Mouse (Mus musculus) heart, embryonic 14.5 days (tissue): Measurements from ENCODE around the gene Actr10. TPM values are rescaled to one million over a fixed set of nuclear protein-coding genes. Genes with fewer than 3 reads are reported as not detected.

Source experiments
- ATAC-seq: fragments of 200-750 bp; cut with Nextera tagmentation; 2 replicates; pipeline ENCODE4 v1.8.0; 2017; ENCODE audit warnings: low read depth, moderate TSS enrichment; ENCODE audit not compliant: insufficient number of reproducible peaks, insufficient read depth, low FRiP score
- H3K27ac ChIP-seq, 2 experiments: fragments of 200-500 bp in 1 of 2; fragments of 300-500 bp in 1 of 2; sonication (generic) in 1 of 2; replicated peaks in 1 of 2; 2 replicates each; pipeline ENCODE4 v1.5.1; 2012 to 2014; ENCODE audit warnings: low read depth in 2 of 2, low read length in 2 of 2, control low read depth in 1 of 2, mild to moderate bottlenecking in 1 of 2, mixed read lengths in 1 of 2; ENCODE audit not compliant: control insufficient read depth in 1 of 2, insufficient read depth in 1 of 2
- H3K27me3 ChIP-seq: fragments of 300-500 bp; sonication (generic); 2 replicates; pipeline ENCODE4 v1.6.1; 2014; ENCODE audit warnings: mild to moderate bottlenecking, low read length, control low read depth; ENCODE audit not compliant: control insufficient read depth, insufficient read depth
- H3K36me3 ChIP-seq: fragments of 300-500 bp; sonication (generic); 2 replicates; pipeline ENCODE4 v1.6.1; 2014; ENCODE audit warnings: mild to moderate bottlenecking, control low read depth, low read length, mixed read lengths; ENCODE audit not compliant: control insufficient read depth, insufficient read depth
- H3K4me1 ChIP-seq, 2 experiments: fragments of 200-500 bp in 1 of 2; fragments of 300-500 bp in 1 of 2; sonication (generic) in 1 of 2; 2 replicates each; pipeline ENCODE4 v1.6.1; 2012 to 2014; ENCODE audit warnings: low read length in 2 of 2, control low read depth in 1 of 2, mixed read lengths in 1 of 2; ENCODE audit not compliant: control insufficient read depth in 2 of 2, insufficient read depth in 2 of 2
- H3K4me2 ChIP-seq: fragments of 300-500 bp; sonication (generic); 2 replicates; pipeline ENCODE4 v1.6.1; 2014; ENCODE audit warnings: mild to moderate bottlenecking, low read length
- H3K4me3 ChIP-seq, 2 experiments: fragments of 200-500 bp in 1 of 2; fragments of 300-500 bp in 1 of 2; sonication (generic) in 1 of 2; 2 replicates each; pipeline ENCODE4 v1.5.1; 2012 to 2014; ENCODE audit warnings: low read length in 2 of 2, mild to moderate bottlenecking in 2 of 2, control low read depth in 1 of 2, low read depth in 1 of 2, moderate library complexity in 1 of 2; ENCODE audit not compliant: control insufficient read depth in 1 of 2, insufficient read depth in 1 of 2
- H3K9ac ChIP-seq: fragments of 300-500 bp; sonication (generic); 2 replicates; pipeline ENCODE4 v1.6.1; 2014; ENCODE audit warnings: mild to moderate bottlenecking, low read length
- H3K9me3 ChIP-seq: fragments of 300-500 bp; sonication (generic); 2 replicates; pipeline ENCODE4 v1.6.1; 2016; ENCODE audit warnings: low read length, control low read depth; ENCODE audit not compliant: control insufficient read depth
- WGBS: fragments of 180-500 bp; shearing (Covaris S2); extraction: QIAGEN DNeasy Blood & Tissue Kit; methylation state at CpG from one replicate; pipeline ENCODE4 v1.1.7; 2014; 5-methylcytosine and 5-hydroxymethylcytosine counted together
- polyA plus RNA-seq: library from polyadenylated mRNA; unstranded; fragments of >200 nt; fragmentation: Nextera tagmentation; extraction: Ambion mirVana; gene quantifications from 2 replicates; pipeline ENCODE4 v1.2.1, GENCODE M21; 2014

Gene Actr10
- polyA plus RNA-seq, 1 experiment from 2014 or later = 222 TPM

- Histone ChIP-seq H3K4me2 (no peak overlapping the region), H3K4me1 (no peaks in the 10 kb centered on the region), H3K9ac (no peak overlapping the region), H3K9me3 (no peaks in the 10 kb centered on the region), H3K27me3 (no peaks in the 10 kb centered on the region), H3K27ac (no peak overlapping the region), H3K4me3 (no peak overlapping the region), H3K36me3 (peaks cover 94% of the 10 kb centered on the region)
- 80% methylated on average over 4 of the region's 4 CpGs for WGBS
- ATAC-seq = no peak
Observed at GRCm38 (mm10) chr12:70958640-70959039, 21.0 kb downstream of the Actr10 start.

DNA sequence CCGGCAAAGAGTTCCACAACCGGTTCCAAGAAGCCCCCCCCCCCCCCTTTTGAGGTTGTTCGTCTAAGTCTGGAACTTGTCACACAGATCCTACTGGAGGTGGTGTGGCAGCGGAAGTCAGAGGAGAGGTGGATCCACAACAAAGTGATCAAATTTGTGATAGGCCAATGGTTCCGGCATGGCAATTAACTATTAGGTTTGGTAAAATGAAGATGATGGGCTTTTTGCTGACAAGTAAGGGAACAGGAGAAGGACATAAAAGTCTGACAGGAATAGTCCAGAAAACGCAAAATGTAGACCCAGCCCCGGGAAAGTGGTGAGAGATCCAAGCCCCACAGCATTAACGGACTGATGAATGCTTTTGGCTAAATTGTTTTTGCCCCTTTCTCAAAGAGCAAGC lies 29.9 kb downstream of the Actr10 start:
- Histone ChIP-seq H3K27me3 (no peaks in the 10 kb centered on the region), H3K9me3 (no peaks in the 10 kb centered on the region), H3K4me2 (peak overlapping the region; percentile 67), H3K4me3 (peak overlapping the region; percentile 56 to 78; a peak in 3 of 4 replicates), H3K4me1 (0 out of 4 replicates have a peak, but pooled peaks cover 0 to 4% of the 10 kb centered on the region in 2 experiments), H3K36me3 (peaks cover 22% of the 10 kb centered on the region), H3K27ac (peak overlapping the region; percentile 93 to 96), H3K9ac (peak overlapping the region; percentile 83)
- 33% methylated on average over 8 of the region's 8 CpGs for WGBS
- ATAC-seq = no peak

DNA sequence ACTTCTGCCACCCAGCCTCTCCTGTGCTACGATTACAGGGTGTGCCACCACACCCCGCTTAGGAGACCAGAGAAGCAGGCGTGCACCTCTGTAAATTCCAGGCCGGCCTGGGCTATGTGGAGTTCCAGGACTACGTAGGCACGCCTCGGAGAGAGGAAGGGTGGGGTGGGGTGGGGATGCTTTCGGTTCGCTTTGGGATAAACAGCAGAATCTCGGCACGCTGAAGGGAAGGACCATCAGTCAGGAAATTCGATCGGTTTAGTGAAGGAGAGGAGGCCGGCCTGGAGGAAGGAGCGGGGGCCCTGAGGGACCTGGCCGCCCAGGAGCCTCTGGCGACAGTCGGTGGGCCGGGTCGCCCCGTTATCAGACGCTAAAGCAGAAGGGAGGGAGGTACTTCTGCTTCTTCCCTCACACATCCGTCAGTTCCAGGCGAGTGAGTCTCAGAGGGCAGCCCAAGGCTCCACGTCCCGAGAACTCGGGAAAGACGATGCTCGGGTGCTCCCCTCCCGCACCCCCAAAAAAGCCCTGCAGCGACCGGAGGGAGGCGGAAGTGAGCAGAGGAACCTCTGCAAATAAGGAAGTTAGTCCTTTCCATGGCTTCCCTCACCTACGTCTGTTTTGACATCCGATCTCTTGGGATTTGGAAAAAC lies 30.6 kb downstream of the Actr10 start:
- Histone ChIP-seq H3K36me3 (peaks cover 16% of the 10 kb centered on the region), H3K4me1 (0 out of 4 replicates have a peak, but pooled peaks cover 0 to 4% of the 10 kb centered on the region in 2 experiments), H3K9ac (peak overlapping the region; percentile 83), H3K27me3 (no peaks in the 10 kb centered on the region), H3K4me3 (peak overlapping the region; percentile 56 to 78), H3K4me2 (peak overlapping the region; percentile 67), H3K9me3 (no peaks in the 10 kb centered on the region), H3K27ac (peak overlapping the region; percentile 93 to 96)
- ATAC-seq = peak; percentile 77
- WGBS = under 1% methylated on average over 35 of the region's 35 CpGs

GRCm38 (mm10) chr12:70968791-70969307 lies 31.2 kb downstream of the Actr10 start:
- Histone ChIP-seq H3K27ac (peak overlapping the region; percentile 93 to 96), H3K9ac (peak overlapping the region; percentile 83), H3K4me1 (peaks cover 1 to 4% of the 10 kb centered on the region in 2 experiments; a peak in 2 of 4 replicates), H3K9me3 (no peaks in the 10 kb centered on the region), H3K4me2 (peak overlapping the region; percentile 67), H3K4me3 (peak overlapping the region; percentile 56 to 78), H3K27me3 (no peaks in the 10 kb centered on the region), H3K36me3 (peaks cover 10% of the 10 kb centered on the region)
- ATAC-seq = peak; percentile 45; the same call in 1 of the 2 replicates
- under 1% methylated on average over 15 of the region's 15 CpGs for WGBS

- 7% methylated on average over 17 of the region's 17 CpGs for WGBS
- peaks cover 2 to 4% of the 10 kb centered on the region in 2 experiments; a peak in 2 of 4 replicates for H3K4me1 ChIP-seq
- peak overlapping the region in 1 of 2 experiments; percentile 54; a peak in 2 of 4 replicates for H3K27ac ChIP-seq
- peak overlapping the region; percentile 54 for H3K9ac ChIP-seq
- H3K9me3 ChIP-seq = no peaks in the 10 kb centered on the region
- H3K36me3 ChIP-seq = peaks cover 2% of the 10 kb centered on the region; the same call in 1 of the 2 replicates
- no peaks in the 10 kb centered on the region for H3K27me3 ChIP-seq
- H3K4me3 ChIP-seq = peak overlapping the region; percentile 18 to 56; a peak in 3 of 4 replicates
- no peak for ATAC-seq
- peak overlapping the region; percentile 67 for H3K4me2 ChIP-seq
Observed at GRCm38 (mm10) chr12:70969485-70970184, 32.0 kb downstream of the Actr10 start.

- ATAC-seq = no peak
- H3K27ac ChIP-seq = peak overlapping the region; percentile 88 to 97; a peak in 3 of 4 replicates
- H3K4me3 ChIP-seq = peak overlapping the region in 1 of 2 experiments; percentile 81; a peak in 1 of 4 replicates
- 84% methylated on average over 4 of the region's 4 CpGs for WGBS
- H3K36me3 ChIP-seq = peaks cover 7% of the 10 kb centered on the region; the same call in 1 of the 2 replicates
- H3K4me1 ChIP-seq = peaks cover 4 to 10% of the 10 kb centered on the region in 2 experiments; a peak in 3 of 4 replicates
- H3K9me3 ChIP-seq = no peaks in the 10 kb centered on the region
- H3K4me2 ChIP-seq = peak overlapping the region; percentile 57
- no peaks in the 10 kb centered on the region for H3K27me3 ChIP-seq
- no peak overlapping the region for H3K9ac ChIP-seq
Observed at GRCm38 (mm10) chr12:70973831-70974230, 36.2 kb downstream of the Actr10 start.

GRCm38 (mm10) chr12:70974441-70975266 lies 37.0 kb downstream of the Actr10 start, which contains the start of gene Psma3:
Gene Psma3 (plus strand): TSS chr12:70974621.
- Histone ChIP-seq H3K4me1 (peaks cover 4 to 10% of the 10 kb centered on the region in 2 experiments; a peak in 3 of 4 replicates), H3K4me3 (peak within 1 kb of the TSS; percentile 81 to 83), H3K4me2 (peak within 1 kb of the TSS; percentile 70), H3K9ac (peak within 1 kb of the TSS; percentile 99), H3K9me3 (no peaks in the 10 kb centered on the region), H3K36me3 (peaks cover 15% of the 10 kb centered on the region), H3K27me3 (no peaks in the 10 kb centered on the region), H3K27ac (peak within 1 kb of the TSS; percentile 92 to 97)
- peak; percentile 100 for ATAC-seq
- WGBS = 0% methylated on average over 71 of the region's 71 CpGs
